Mouse (Mus musculus): ENCODE measurements at regions not wholly inside any gene's neighbourhood (a gene's known extent, or its start where the extent isn't known, plus 50 kb on each side); places are given as distances from the start of the nearest gene placed in this dataset.

GRCm38 (mm10) chr7:125250970-125251585 is 193.4 kb upstream of the Kdm8 start:
- no peak for DNase-seq (ENCODE audit: low read depth in 2 of 2, low spot score in 2 of 2)

- no peak for DNase-seq (ENCODE audit: low read depth in 2 of 2, low spot score in 2 of 2)
These were observed 190.2 kb upstream of the Kdm8 start for GRCm38 (mm10) chr7:125254302-125254701.

GRCm38 (mm10) chr7:125259016-125259415 is 185.5 kb upstream of the Kdm8 start:
- DNase-seq (ENCODE audit: low read depth in 2 of 2, low spot score in 2 of 2), result no peak

DNA sequence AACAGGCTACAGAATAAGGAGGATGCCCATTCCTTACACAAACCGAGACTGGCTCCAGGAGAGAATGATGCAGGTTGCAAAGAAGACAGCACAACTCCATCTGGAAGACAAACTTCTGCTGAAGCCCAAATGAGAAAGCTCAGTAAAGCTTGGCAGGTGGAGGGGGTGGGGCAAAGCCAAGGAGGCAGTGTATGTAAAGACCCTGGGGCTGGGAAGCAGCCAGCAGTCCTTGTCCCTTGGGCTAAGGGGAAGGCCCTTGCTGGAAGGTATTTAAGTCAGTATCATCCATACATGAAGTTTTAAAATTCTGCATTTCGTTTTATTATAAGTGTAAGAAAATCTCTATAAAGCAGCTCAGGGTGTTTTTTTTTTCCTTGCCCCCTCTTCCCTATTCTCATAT is 182.3 kb upstream of the Kdm8 start:
- DNase-seq (ENCODE audit: low read depth in 2 of 2, low spot score in 2 of 2), result no peak

- DNase-seq (ENCODE audit: low read depth in 2 of 2, low spot score in 2 of 2), result no peak
These were observed 181.7 kb upstream of the Kdm8 start for GRCm38 (mm10) chr7:125262672-125263365.

- no peak for DNase-seq (ENCODE audit: low read depth in 2 of 2, low spot score in 2 of 2)
These were observed 180.7 kb upstream of the Kdm8 start for GRCm38 (mm10) chr7:125263756-125264155.

DNA sequence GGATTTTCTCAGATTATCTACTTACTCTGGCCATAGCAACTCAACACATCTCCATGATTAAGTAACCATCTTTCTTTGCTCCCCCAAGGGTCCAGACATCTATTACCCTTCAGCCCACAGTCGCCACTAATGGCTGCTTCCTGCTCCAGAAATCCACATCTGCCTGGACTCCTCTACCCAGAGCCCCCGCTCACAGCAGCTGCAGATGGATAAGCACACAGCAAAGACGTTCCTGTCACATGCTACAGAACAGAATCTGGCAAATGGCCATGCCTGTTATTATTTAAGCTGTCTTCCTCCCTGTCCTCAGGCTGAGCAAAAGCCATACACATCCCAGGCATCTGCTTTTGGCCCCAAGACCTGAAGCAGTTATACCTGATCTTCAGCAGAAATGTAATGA is 173.8 kb upstream of the Kdm8 start:
- DNase-seq (ENCODE audit: low read depth in 2 of 2, low spot score in 2 of 2), result no peak

DNA sequence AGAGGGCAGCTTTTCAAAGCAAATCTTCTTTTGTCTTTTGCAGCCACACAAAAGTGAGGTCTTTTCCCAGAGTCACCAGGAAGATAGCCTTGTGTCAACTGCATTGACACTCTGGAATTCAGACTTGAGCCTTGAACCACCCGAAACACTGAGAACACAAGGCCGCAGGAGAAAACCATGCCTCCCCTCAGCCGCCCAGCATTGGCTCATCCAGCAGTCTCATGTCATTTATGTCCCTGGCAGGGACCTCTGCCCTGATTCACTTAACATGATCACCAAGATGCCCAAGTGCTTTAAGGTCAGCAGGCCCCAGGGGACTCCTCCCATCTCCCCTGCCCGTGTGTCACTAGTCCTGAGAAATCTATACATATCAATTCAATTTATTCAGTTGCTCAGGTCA is 173.1 kb upstream of the Kdm8 start:
- no peak for DNase-seq (ENCODE audit: low read depth in 2 of 2, low spot score in 2 of 2)

DNA sequence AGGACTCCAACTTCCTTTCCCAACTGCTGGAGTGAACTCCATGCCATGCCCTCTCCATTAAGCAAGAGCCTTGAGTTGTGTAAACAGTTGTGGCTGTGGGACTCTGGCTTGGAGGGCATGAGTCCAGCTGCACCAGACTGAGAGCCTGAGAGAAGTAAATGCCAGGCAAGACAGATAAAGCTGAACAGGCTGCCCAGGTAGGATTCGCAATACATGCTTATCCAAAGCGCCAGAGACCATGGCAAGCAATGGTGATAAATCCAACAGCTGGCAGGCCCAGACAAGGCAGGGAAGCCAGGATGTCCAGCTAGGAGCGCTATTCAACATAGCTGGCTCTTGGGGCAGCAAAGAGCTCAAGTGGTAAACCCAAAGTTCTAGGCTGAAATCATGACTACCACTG is 163.1 kb upstream of the Kdm8 start:
- no peak for DNase-seq (ENCODE audit: low read depth in 2 of 2, low spot score in 2 of 2)

GRCm38 (mm10) chr7:125295226-125295625 is 149.2 kb upstream of the Kdm8 start:
- DNase-seq (ENCODE audit: low read depth in 2 of 2, low spot score in 2 of 2), result no peak

DNA sequence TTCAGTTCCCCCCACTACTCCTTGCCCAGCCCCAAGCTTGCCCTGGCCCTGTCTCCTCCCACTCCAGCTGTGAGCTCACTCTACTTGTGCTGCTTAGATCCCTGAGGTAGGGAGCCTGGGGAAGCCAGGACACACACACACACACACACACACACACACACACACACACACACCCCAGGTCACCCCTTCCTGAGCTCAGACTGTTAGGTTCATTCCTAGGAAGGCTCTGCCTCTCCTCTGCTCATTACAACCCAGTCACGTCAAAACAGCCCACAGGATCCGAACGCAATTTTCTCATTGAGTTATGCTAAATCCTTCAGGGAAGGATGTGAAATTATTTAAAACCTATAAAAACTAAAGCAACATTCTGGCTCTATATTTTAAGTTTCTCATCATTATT is 136.0 kb upstream of the Kdm8 start:
- no peak for DNase-seq (ENCODE audit: low read depth in 2 of 2, low spot score in 2 of 2)

DNA sequence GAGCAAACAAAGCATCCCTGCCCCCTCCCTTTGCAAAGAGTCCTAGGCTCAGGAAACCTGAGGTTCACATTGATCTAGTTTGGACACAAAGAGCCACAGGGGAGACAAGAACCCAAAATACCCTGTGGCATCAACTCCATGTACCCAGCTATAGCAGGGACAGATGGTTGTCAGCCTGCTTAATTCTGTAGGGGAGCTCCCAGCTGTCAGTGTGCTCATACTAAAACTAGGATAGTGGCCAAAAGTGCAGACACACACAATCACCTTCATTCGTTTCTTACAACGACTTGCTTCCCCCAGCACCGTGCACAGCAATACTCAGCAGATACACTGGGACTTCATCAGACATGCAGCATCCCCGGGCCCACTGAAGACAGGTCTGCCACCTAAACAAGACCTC is 133.5 kb upstream of the Kdm8 start:
- DNase-seq (ENCODE audit: low read depth in 2 of 2, low spot score in 2 of 2), result no peak

GRCm38 (mm10) chr7:125313604-125314003 is 130.9 kb upstream of the Kdm8 start:
- DNase-seq (ENCODE audit: low read depth in 2 of 2, low spot score in 2 of 2), result no peak

DNA sequence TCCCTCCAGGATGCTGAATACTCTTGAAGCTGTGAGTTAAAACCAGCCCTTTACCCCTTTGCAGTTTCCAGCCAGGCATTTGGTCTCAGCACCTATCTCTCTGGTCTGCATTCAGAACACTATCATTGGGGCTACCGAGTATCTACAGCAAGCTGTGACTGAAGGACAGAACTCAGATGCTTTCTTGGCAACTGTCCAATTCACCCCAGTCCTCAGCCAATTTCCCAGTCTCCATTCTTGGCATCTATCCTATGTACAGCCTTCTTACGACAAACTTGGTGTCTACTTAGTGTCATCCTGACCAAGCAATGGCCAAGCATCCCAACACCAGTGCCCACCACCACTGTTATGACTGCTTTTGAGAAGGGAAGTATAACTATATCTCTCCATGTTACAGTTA is 109.7 kb upstream of the Kdm8 start:
- no peak for DNase-seq (ENCODE audit: low read depth in 2 of 2, low spot score in 2 of 2)

DNA sequence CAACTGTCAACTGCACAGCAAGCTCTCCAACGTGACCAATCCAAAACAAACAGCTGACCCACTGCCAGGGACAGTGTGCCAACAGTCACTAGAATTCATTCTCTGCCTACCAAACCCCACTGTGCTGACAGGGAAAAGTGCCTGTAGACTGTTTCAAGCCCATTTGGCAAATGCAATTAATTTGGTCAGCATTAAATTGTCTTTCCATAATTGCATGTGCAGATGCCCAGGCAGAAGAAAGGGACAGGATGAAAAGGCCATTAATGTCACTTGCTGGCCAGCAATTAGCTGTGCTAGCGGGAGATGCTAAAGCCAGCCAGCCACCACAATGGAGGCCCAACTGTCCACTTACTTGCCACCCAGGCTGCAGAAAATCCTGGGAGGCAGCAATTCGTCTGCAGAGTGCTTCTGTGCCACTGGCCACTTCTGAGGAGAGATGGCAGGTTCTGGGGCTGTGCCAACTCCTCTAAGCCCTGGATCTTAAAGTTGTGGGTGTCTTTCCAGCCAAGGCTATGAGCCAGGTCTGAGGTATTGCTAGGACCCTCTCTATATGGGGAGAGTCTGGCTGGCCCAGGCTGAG is 108.8 kb upstream of the Kdm8 start:
- DNase-seq (ENCODE audit: low read depth in 2 of 2, low spot score in 2 of 2), result no peak

GRCm38 (mm10) chr7:125336826-125337225 is 107.7 kb upstream of the Kdm8 start:
- no peak for DNase-seq (ENCODE audit: low read depth in 2 of 2, low spot score in 2 of 2)

- no peak for DNase-seq (ENCODE audit: low read depth in 2 of 2, low spot score in 2 of 2)
These were observed 106.2 kb upstream of the Kdm8 start for GRCm38 (mm10) chr7:125338177-125338751.

- no peak for DNase-seq (ENCODE audit: low read depth in 2 of 2, low spot score in 2 of 2)
These were observed 104.1 kb upstream of the Kdm8 start for GRCm38 (mm10) chr7:125340326-125340905.

DNA sequence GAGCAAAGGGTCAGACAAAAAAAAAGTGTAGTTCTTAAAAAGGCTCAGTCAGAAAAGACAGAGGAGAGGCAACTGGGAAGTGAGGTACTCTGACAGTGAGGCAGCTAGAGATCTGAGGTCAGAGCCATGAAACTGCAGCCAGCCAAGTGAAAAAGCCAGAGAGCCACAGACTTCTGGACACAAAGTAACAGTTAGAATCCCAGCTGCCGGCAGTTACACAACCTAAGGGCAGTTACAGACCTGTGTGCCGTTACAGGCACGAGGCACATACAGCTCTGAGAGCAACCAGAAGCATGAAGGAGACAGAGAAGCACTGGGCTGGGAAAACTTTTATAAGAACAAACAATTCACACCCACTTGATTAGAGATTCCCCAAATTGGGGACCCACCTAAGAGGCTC is 94.9 kb upstream of the Kdm8 start:
- no peak for DNase-seq (ENCODE audit: low read depth in 2 of 2, low spot score in 2 of 2)

- no peak for DNase-seq (ENCODE audit: low read depth in 2 of 2, low spot score in 2 of 2)
These were observed 90.3 kb upstream of the Kdm8 start for GRCm38 (mm10) chr7:125354211-125354610.

GRCm38 (mm10) chr7:125354956-125355355 is 89.5 kb upstream of the Kdm8 start:
- DNase-seq (ENCODE audit: low read depth in 2 of 2, low spot score in 2 of 2), result no peak

- no peak for DNase-seq (ENCODE audit: low read depth in 2 of 2, low spot score in 2 of 2)
These were observed 86.5 kb upstream of the Kdm8 start for GRCm38 (mm10) chr7:125358016-125358415.
